Mouse (Mus musculus) hindbrain, postnatal 0 days (tissue): ENCODE results near the gene Dock6. TPM values are rescaled to one million over a fixed set of nuclear protein-coding genes. Genes with fewer than 3 reads are reported as not detected.

Experiments
- ATAC-seq: fragments of 200-750 bp; cut with Nextera tagmentation; 2 replicates; pipeline ENCODE4 v1.8.0; 2017; ENCODE audit warnings: mild to moderate bottlenecking, moderate TSS enrichment, moderate library complexity
- DNase-seq: peaks from one replicate; pipeline ENCODE4 v3.0.0-alpha.2; 2015; ENCODE audit warnings: low spot score
- H3K27ac ChIP-seq: fragments of 300-500 bp; sonication (generic); 2 replicates; pipeline ENCODE4 v1.5.1; 2014; ENCODE audit warnings: mild to moderate bottlenecking
- H3K27me3 ChIP-seq: fragments of 300-500 bp; sonication (generic); 2 replicates; pipeline ENCODE4 v1.6.1; 2014; ENCODE audit warnings: low read length, mixed read lengths; ENCODE audit not compliant: insufficient read depth
- H3K36me3 ChIP-seq: fragments of 300-500 bp; sonication (generic); 2 replicates; pipeline ENCODE4 v1.6.1; 2014; ENCODE audit warnings: low read length, mixed read lengths; ENCODE audit not compliant: insufficient read depth
- H3K4me1 ChIP-seq: fragments of 300-500 bp; sonication (generic); 2 replicates; pipeline ENCODE4 v1.6.1; 2014; ENCODE audit warnings: antibody characterized with exemption, low read length, mixed read lengths; ENCODE audit not compliant: insufficient read depth
- H3K4me2 ChIP-seq: fragments of 300-500 bp; sonication (generic); 2 replicates; pipeline ENCODE4 v1.6.1; 2014; ENCODE audit warnings: low read depth, mild to moderate bottlenecking, low read length, moderate library complexity, mixed read lengths
- H3K4me3 ChIP-seq: fragments of 300-500 bp; sonication (generic); 2 replicates; pipeline ENCODE4 v1.5.1; 2014; ENCODE audit warnings: low read length
- H3K9ac ChIP-seq: fragments of 300-500 bp; sonication (generic); replicated peaks from 2 replicates; pipeline ENCODE4 v1.6.1; 2014; ENCODE audit warnings: mild to moderate bottlenecking, low read length, moderate library complexity, mixed read lengths
- H3K9me3 ChIP-seq: fragments of 300-500 bp; sonication (generic); 2 replicates; pipeline ENCODE4 v1.6.1; 2016; ENCODE audit warnings: low read length, mixed read lengths
- CTCF ChIP-seq: IDR thresholded peaks from 2 replicates; pipeline ENCODE4 v1.5.1; 2016; ENCODE audit warnings: antibody characterized with exemption, control low read depth, low read depth
- WGBS: fragments of 180-500 bp; shearing (Covaris S2); extraction: QIAGEN DNeasy Blood & Tissue Kit; methylation state at CpG from one replicate; pipeline ENCODE4 v1.1.7; 2014; 5-methylcytosine and 5-hydroxymethylcytosine counted together
- polyA plus RNA-seq: library from polyadenylated mRNA; unstranded; fragments of >200 nt; fragmentation: Nextera tagmentation; extraction: Ambion mirVana; gene quantifications from 2 replicates; pipeline ENCODE4 v1.2.1, GENCODE M21; 2015
- total RNA-seq: library from RNA; depleted of rRNA; stranded (reverse); fragments of >200 nt; gene quantifications from 2 replicates; pipeline ENCODE4 v1.2.3, GENCODE M21; 2014; rRNA removed

Dock6 gene
- total RNA-seq (15.6 and 20.6 TPM in 2 replicates), polyA plus RNA-seq (11.5 and 11.7 TPM in 2 replicates)

GRCm38 (mm10) chr9:21852128-21853091 lies at the start of gene Dock6:
Gene Dock6, minus strand, starts transcription at chr9:21852635.
- H3K36me3 ChIP-seq: no peaks in the 10 kb centered on the region
- peak within 1 kb of the TSS; percentile 57 for H3K9ac ChIP-seq
- no peaks in the 10 kb centered on the region for H3K9me3 ChIP-seq
- H3K27me3 ChIP-seq: no peaks in the 10 kb centered on the region
- H3K4me2 ChIP-seq: peak within 1 kb of the TSS; percentile 65
- no peak for TF ChIP-seq CTCF
- DNase-seq: peak; percentile 87
- peak within 1 kb of the TSS; percentile 59 for H3K4me3 ChIP-seq
- WGBS: under 1% methylated on average over 63 of the region's 68 CpGs
- ATAC-seq: peak; percentile 95
- H3K4me1 ChIP-seq: no peaks in the 10 kb centered on the region
- H3K27ac ChIP-seq: peak within 1 kb of the TSS; percentile 74

- Histone ChIP-seq H3K4me1 (no peaks in the 10 kb centered on the region), H3K9me3 (no peaks in the 10 kb centered on the region), H3K27ac (peak overlapping the region; percentile 45; the same call in 1 of the 2 replicates), H3K36me3 (no peaks in the 10 kb centered on the region), H3K27me3 (no peaks in the 10 kb centered on the region), H3K4me2 (peak overlapping the region; percentile 54), H3K9ac (peak overlapping the region; percentile 21; the same call in 1 of the 2 replicates), H3K4me3 (peak overlapping the region; percentile 35)
- ATAC-seq (peak; percentile 90), DNase-seq (peak; percentile 92)
- WGBS: 16% methylated on average over 10 of the region's 10 CpGs
- TF ChIP-seq CTCF: peak; percentile 45
Measured at GRCm38 (mm10) chr9:21901223-21901820, 48.9 kb upstream of the Dock6 start.

- Histone ChIP-seq H3K4me1 (no peaks in the 10 kb centered on the region), H3K4me2 (no peak overlapping the region), H3K27me3 (no peaks in the 10 kb centered on the region), H3K9ac (no peak overlapping the region), H3K4me3 (no peak overlapping the region), H3K27ac (no peak overlapping the region), H3K9me3 (no peaks in the 10 kb centered on the region), H3K36me3 (no peaks in the 10 kb centered on the region)
- 57% methylated on average over 3 of the region's 3 CpGs for WGBS
- peak; percentile 3; the same call in 1 of the 2 replicates for TF ChIP-seq CTCF
- ATAC-seq (no peak), DNase-seq (no peak)
Measured at GRCm38 (mm10) chr9:21889229-21889628, 36.8 kb upstream of the Dock6 start.

DNA sequence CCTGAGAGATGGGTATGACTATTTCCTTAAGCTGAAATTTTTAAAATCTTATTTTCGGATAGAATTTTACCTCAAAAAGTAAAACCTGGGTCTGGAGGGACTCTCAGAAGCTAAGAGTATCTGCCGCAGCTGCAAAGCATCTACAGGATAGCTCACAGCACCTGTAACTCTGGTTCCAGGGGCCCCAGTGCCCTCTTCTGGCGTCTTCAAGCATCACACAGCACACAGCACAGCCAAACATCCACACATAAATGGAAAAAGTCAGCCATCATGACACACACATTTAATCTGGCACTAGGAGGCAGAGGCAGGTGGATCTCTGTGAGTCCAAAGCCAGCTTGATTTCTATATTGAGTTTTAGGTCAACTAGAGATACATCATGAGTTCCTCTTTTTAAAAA lies 24.2 kb upstream of the Dock6 start:
- no peak for DNase-seq
- peak; percentile 13; the same call in 1 of the 2 replicates for TF ChIP-seq CTCF

GRCm38 (mm10) chr9:21872204-21872603 lies 19.8 kb upstream of the Dock6 start:
- H3K36me3 ChIP-seq: no peaks in the 10 kb centered on the region
- H3K9ac ChIP-seq: no peak overlapping the region
- no peak overlapping the region for H3K4me3 ChIP-seq
- H3K9me3 ChIP-seq: no peaks in the 10 kb centered on the region
- H3K4me2 ChIP-seq: no peak overlapping the region
- DNase-seq (no peak), ATAC-seq (no peak)
- no peaks in the 10 kb centered on the region for H3K27me3 ChIP-seq
- no peak overlapping the region for H3K27ac ChIP-seq
- TF ChIP-seq CTCF: no peak
- WGBS: 47% methylated on average over 4 of the region's 4 CpGs
- no peaks in the 10 kb centered on the region for H3K4me1 ChIP-seq

More for the DNA sequence above, 24.2 kb upstream of the Dock6 start:
- no peaks in the 10 kb centered on the region for H3K27me3 ChIP-seq
- H3K4me3 ChIP-seq: no peak overlapping the region
- no peak for ATAC-seq
- H3K9me3 ChIP-seq: no peaks in the 10 kb centered on the region
- WGBS: 58% methylated on average over 3 of the region's 3 CpGs
- no peak overlapping the region for H3K9ac ChIP-seq
- no peak overlapping the region for H3K27ac ChIP-seq
- H3K4me1 ChIP-seq: no peaks in the 10 kb centered on the region
- H3K4me2 ChIP-seq: no peak overlapping the region
- no peaks in the 10 kb centered on the region for H3K36me3 ChIP-seq

- no peaks in the 10 kb centered on the region for H3K4me1 ChIP-seq
- H3K4me2 ChIP-seq: peak overlapping the region; percentile 50
- no peaks in the 10 kb centered on the region for H3K36me3 ChIP-seq
- DNase-seq: peak; percentile 81
- ATAC-seq: peak; percentile 70
- H3K9me3 ChIP-seq: no peaks in the 10 kb centered on the region
- H3K27me3 ChIP-seq: no peaks in the 10 kb centered on the region
- no peak overlapping the region for H3K9ac ChIP-seq
- WGBS: 11% methylated on average over 20 of the region's 20 CpGs
- TF ChIP-seq CTCF: peak; percentile 92
- H3K27ac ChIP-seq: no peak overlapping the region
- H3K4me3 ChIP-seq: peak overlapping the region; percentile 17; the same call in 1 of the 2 replicates
Measured at GRCm38 (mm10) chr9:21870879-21871524, 18.6 kb upstream of the Dock6 start.
